In genomic region chr11:103698226-103698625, GRCm38 (mm10) we compare ENCODE assay signal across 9 mouse cellular contexts. TPM values are rescaled to one million over a fixed set of nuclear protein-coding genes. Genes with fewer than 3 reads are reported as not detected.
DNase-seq lines count a peak whose midpoint lies in the region; ATAC-seq and TF ChIP-seq lines count a peak whose summit lies in the region.
"Had no signal": no experiment of that assay in that cellular context is flagged by ENCODE, and none has a peak within 500 bp of the region (broad histone marks: within the 10 kb centered on the region; RNA-seq: fewer than 3 reads in every experiment).

No protein-coding gene starts in this region.

- peak overlapping the region; percentile 94 for H3K4me3 ChIP-seq in kidney, postnatal 0 days (replicated peaks; ENCODE audit: low read depth, low read length)
- peak overlapping the region; percentile 85; the same call in 1 of the 2 replicates for H3K4me3 ChIP-seq in cortical plate, adult 2 months (ENCODE audit: insufficient read depth, low read length)
- peak overlapping the region; percentile 96 for H3K4me3 ChIP-seq in hindbrain, embryonic 14.5 days (replicated peaks; ENCODE audit: low read length)
- peak overlapping the region; percentile 69 for H3K4me3 ChIP-seq in midbrain, embryonic 14.5 days (replicated peaks; ENCODE audit: low read depth, low read length)

- intact Hi-C loops in gastrocnemius, postnatal 36 days (cut with DNase I), result no loop called here

- H3K9me3 ChIP-seq in kidney, postnatal 0 days (replicated peaks; ENCODE audit: low read length), result no peaks in the 10 kb centered on the region
- no peaks in the 10 kb centered on the region for H3K9me3 ChIP-seq in hindbrain, embryonic 14.5 days (ENCODE audit: control insufficient read depth, low read length)
- no peaks in the 10 kb centered on the region for H3K9me3 ChIP-seq in midbrain, embryonic 14.5 days (ENCODE audit: control insufficient read depth, low read length)

- H3K4me2 ChIP-seq in kidney, postnatal 0 days (ENCODE audit: low read length), result peak overlapping the region; percentile 58
- peak overlapping the region; percentile 58 for H3K4me2 ChIP-seq in hindbrain, embryonic 14.5 days (replicated peaks)
- H3K4me2 ChIP-seq in midbrain, embryonic 14.5 days (ENCODE audit: low read length), result peak overlapping the region; percentile 68

- H3K27me3 ChIP-seq in kidney, postnatal 0 days (ENCODE audit: insufficient read depth, low read length), result no peaks in the 10 kb centered on the region
- H3K27me3 ChIP-seq in hindbrain, embryonic 14.5 days (ENCODE audit: control insufficient read depth, insufficient read depth, low read length), result no peaks in the 10 kb centered on the region
- H3K27me3 ChIP-seq in midbrain, embryonic 14.5 days (ENCODE audit: control insufficient read depth, insufficient read depth, low read length), result no peaks in the 10 kb centered on the region

- TF ChIP-seq CTCF in kidney, postnatal 0 days (IDR thresholded peaks at IDR 0.05; ENCODE audit: low read depth), result no peak
- no peak for TF ChIP-seq CTCF in cortical plate, adult 2 months (IDR thresholded peaks at IDR 0.05; ENCODE audit: extremely low read depth, insufficient read depth, low read length)

- no peak for ATAC-seq in kidney, postnatal 0 days (replicated peaks; ENCODE audit: low FRiP score, low read depth)
- no peak for ATAC-seq in hindbrain, embryonic 14.5 days (ENCODE audit: low FRiP score)
- no peak for ATAC-seq in midbrain, embryonic 14.5 days (ENCODE audit: low FRiP score, low TSS enrichment)
- no peak for ATAC-seq in erythroid progenitor cell, adult 5-6 weeks (replicated peaks; ENCODE audit: low FRiP score, poor library complexity, severe bottlenecking)

- H3K4me1 ChIP-seq in kidney, postnatal 0 days (replicated peaks; ENCODE audit: insufficient read depth, low read length), result no peaks in the 10 kb centered on the region
- 0 out of 2 replicates have a peak, but pooled peaks cover 2% of the 10 kb centered on the region for H3K4me1 ChIP-seq in cortical plate, adult 2 months (ENCODE audit: control insufficient read depth, insufficient read depth, low read length)
- H3K4me1 ChIP-seq in hindbrain, embryonic 14.5 days (replicated peaks; ENCODE audit: control insufficient read depth, insufficient read depth, low read length), result peaks cover 18% of the 10 kb centered on the region
- 0 out of 2 replicates have a peak, but pooled peaks cover 7% of the 10 kb centered on the region for H3K4me1 ChIP-seq in midbrain, embryonic 14.5 days (ENCODE audit: control insufficient read depth, insufficient read depth, low read length)

- WGBS in kidney, postnatal 0 days, result 71% methylated on average over 2 of the region's 2 CpGs
- WGBS in hindbrain, embryonic 14.5 days, result 64% methylated on average over 2 of the region's 2 CpGs
- 74% methylated on average over 2 of the region's 2 CpGs for WGBS in midbrain, embryonic 14.5 days

- DNase-seq in kidney, postnatal 0 days (ENCODE audit: low spot score), result peak; percentile 33
- DNase-seq in kidney, postnatal 10 days, result no peak
- DNase-seq in hindbrain, embryonic 14.5 days (ENCODE audit: low spot score), result peak; percentile 27
- DNase-seq in midbrain, embryonic 14.5 days, result peak; percentile 27
- DNase-seq in gastrocnemius, postnatal 36 days, result no peak
- DNase-seq in urinary bladder, postnatal 4 days (ENCODE audit: low spot score in 2 of 2), result no peak

- no peaks in the 10 kb centered on the region for H3K36me3 ChIP-seq in kidney, postnatal 0 days (ENCODE audit: insufficient read depth, low read length)
- H3K36me3 ChIP-seq in hindbrain, embryonic 14.5 days (replicated peaks; ENCODE audit: control insufficient read depth, insufficient read depth), result no peaks in the 10 kb centered on the region
- no peaks in the 10 kb centered on the region for H3K36me3 ChIP-seq in midbrain, embryonic 14.5 days (ENCODE audit: control insufficient read depth, insufficient read depth, low read length)

- peak overlapping the region; percentile 85; the same call in 1 of the 2 replicates for H3K9ac ChIP-seq in kidney, postnatal 0 days (ENCODE audit: low read depth, low read length)
- H3K9ac ChIP-seq in hindbrain, embryonic 14.5 days, result peak overlapping the region; percentile 96
- H3K9ac ChIP-seq in midbrain, embryonic 14.5 days (replicated peaks; ENCODE audit: low read length), result peak overlapping the region; percentile 64

- TF ChIP-seq POLR2A in cortical plate, adult 2 months (IDR thresholded peaks at IDR 0.05; ENCODE audit: extremely low read depth, insufficient read depth, low read length), result no peak

- peak overlapping the region; percentile 98 for H3K27ac ChIP-seq in kidney, postnatal 0 days
- H3K27ac ChIP-seq in cortical plate, adult 2 months (ENCODE audit: insufficient read depth, low read length), result peak overlapping the region; percentile 99; the same call in 1 of the 2 replicates
- peak overlapping the region; percentile 98 for H3K27ac ChIP-seq in hindbrain, embryonic 14.5 days
- peak overlapping the region; percentile 97 for H3K27ac ChIP-seq in midbrain, embryonic 14.5 days (replicated peaks; ENCODE audit: low read depth, low read length)

RNA-seq across cellular contexts. Expression of gene Gosr2, which starts 0.5 kb away (rescaled TPM):
- polyA plus RNA-seq in kidney, postnatal 0 days (2015; fragmentation: Nextera tagmentation; extraction: Ambion mirVana), result 87.0 and 95.2 TPM in 2 replicates
- 92.3 and 99.9 TPM in 2 replicates for polyA plus RNA-seq in cortical plate, adult 2 months (2012; rRNA removed)
- polyA plus RNA-seq in hindbrain, embryonic 14.5 days (2014; fragmentation: Nextera tagmentation; extraction: Ambion mirVana), result 93.0 and 97.6 TPM in 2 replicates
- 62.1 and 96.4 TPM in 2 replicates for polyA plus RNA-seq in midbrain, embryonic 14.5 days (2014; fragmentation: Nextera tagmentation; extraction: Ambion mirVana)
- 10 to 100 TPM; 33.1 to 36.2 TPM for total RNA-seq in gastrocnemius, postnatal 36 days (2021)
- 13.0 and 16.3 TPM in 2 replicates for total RNA-seq in erythroid progenitor cell, adult 5-6 weeks (2015; ENCODE audit: low replicate concordance)
- 14.8 and 15.2 TPM in 2 replicates for total RNA-seq in erythroid progenitor cell, adult 5-6 weeks (2017; ENCODE audit: low replicate concordance)

RNA-seq across cellular contexts. Expression of gene Rprml, which starts 48.9 kb away (rescaled TPM):
- 0.14 TPM in 1 of 2 replicates, not detected in the other for polyA plus RNA-seq in kidney, postnatal 0 days (2015; fragmentation: Nextera tagmentation; extraction: Ambion mirVana)
- 107 and 122 TPM in 2 replicates for polyA plus RNA-seq in cortical plate, adult 2 months (2012; rRNA removed)
- polyA plus RNA-seq in hindbrain, embryonic 14.5 days (2014; fragmentation: Nextera tagmentation; extraction: Ambion mirVana), result 0.35 TPM in 1 of 2 replicates, not detected in the other
- polyA plus RNA-seq in midbrain, embryonic 14.5 days (2014; fragmentation: Nextera tagmentation; extraction: Ambion mirVana), result 0.71 and 0.88 TPM in 2 replicates
- not detected for total RNA-seq in gastrocnemius, postnatal 36 days (2021)
- total RNA-seq in erythroid progenitor cell, adult 5-6 weeks (2015; ENCODE audit: low replicate concordance), result not detected in 2 replicates
- not detected in 2 replicates for total RNA-seq in erythroid progenitor cell, adult 5-6 weeks (2017; ENCODE audit: low replicate concordance)

RNA-seq across cellular contexts. Expression of gene Wnt9b, which starts 51.4 kb away (rescaled TPM):
- polyA plus RNA-seq in kidney, postnatal 0 days (2015; fragmentation: Nextera tagmentation; extraction: Ambion mirVana), result 10.4 and 12.5 TPM in 2 replicates
- 0.09 and 0.10 TPM in 2 replicates for polyA plus RNA-seq in cortical plate, adult 2 months (2012; rRNA removed)
- polyA plus RNA-seq in hindbrain, embryonic 14.5 days (2014; fragmentation: Nextera tagmentation; extraction: Ambion mirVana), result 0.16 and 0.19 TPM in 2 replicates
- 0.33 and 0.78 TPM in 2 replicates for polyA plus RNA-seq in midbrain, embryonic 14.5 days (2014; fragmentation: Nextera tagmentation; extraction: Ambion mirVana)
- not detected for total RNA-seq in gastrocnemius, postnatal 36 days (2021)
- total RNA-seq in erythroid progenitor cell, adult 5-6 weeks (2015; ENCODE audit: low replicate concordance), result not detected in 2 replicates
- total RNA-seq in erythroid progenitor cell, adult 5-6 weeks (2017; ENCODE audit: low replicate concordance), result not detected in 2 replicates

RNA-seq across cellular contexts. Expression of gene Lyzl6, which starts 59.5 kb away (rescaled TPM):
- polyA plus RNA-seq in kidney, postnatal 0 days (2015; fragmentation: Nextera tagmentation; extraction: Ambion mirVana), result not detected in 2 replicates
- polyA plus RNA-seq in cortical plate, adult 2 months (2012; rRNA removed), result not detected in 2 replicates
- polyA plus RNA-seq in hindbrain, embryonic 14.5 days (2014; fragmentation: Nextera tagmentation; extraction: Ambion mirVana), result not detected in 2 replicates
- not detected in 2 replicates for polyA plus RNA-seq in midbrain, embryonic 14.5 days (2014; fragmentation: Nextera tagmentation; extraction: Ambion mirVana)
- total RNA-seq in gastrocnemius, postnatal 36 days (2021), result not detected
- not detected in 2 replicates for total RNA-seq in erythroid progenitor cell, adult 5-6 weeks (2015; ENCODE audit: low replicate concordance)
- total RNA-seq in erythroid progenitor cell, adult 5-6 weeks (2017; ENCODE audit: low replicate concordance), result not detected in 2 replicates
- total RNA-seq: layer of hippocampus, postnatal 10 days had no signal

Comparison
In these comparisons a context has a peak if more than half of its experiments do, and no peak if none do; other contexts are left out.
1. DNase-seq: peak in kidney, postnatal 0 days (single experiment), hindbrain, embryonic 14.5 days (single experiment) and midbrain, embryonic 14.5 days (single experiment); none in kidney, postnatal 10 days (single experiment), gastrocnemius, postnatal 36 days (0 of 2) and urinary bladder, postnatal 4 days (0 of 2).
2. RNA of gene Rprml, which starts 48.9 kb away (polyA plus RNA-seq): 107 to 122 TPM in cortical plate, adult 2 months; 0.71 to 0.88 TPM in midbrain, embryonic 14.5 days, 0.14 TPM in kidney, postnatal 0 days and 0.35 TPM in hindbrain, embryonic 14.5 days; every median in the first group is over 10 times any median in the second.
3. Peak in every context shown above with its lines, with median percentiles within 50 percentile points of each other: H3K27ac ChIP-seq, H3K4me2 ChIP-seq, H3K4me3 ChIP-seq and H3K9ac ChIP-seq.